Mouse (Mus musculus): ENCODE measurements around the gene Ifna5. TPM values are rescaled to one million over a fixed set of nuclear protein-coding genes. Genes with fewer than 3 reads are reported as not detected.
"Not testable (repeated sequence)": the region's sequence is repeated elsewhere in the genome, so short reads cannot be mapped to it uniquely, and the experiment has no call there.

Ifna5 gene
- not detected for total RNA-seq (2021)

DNA sequence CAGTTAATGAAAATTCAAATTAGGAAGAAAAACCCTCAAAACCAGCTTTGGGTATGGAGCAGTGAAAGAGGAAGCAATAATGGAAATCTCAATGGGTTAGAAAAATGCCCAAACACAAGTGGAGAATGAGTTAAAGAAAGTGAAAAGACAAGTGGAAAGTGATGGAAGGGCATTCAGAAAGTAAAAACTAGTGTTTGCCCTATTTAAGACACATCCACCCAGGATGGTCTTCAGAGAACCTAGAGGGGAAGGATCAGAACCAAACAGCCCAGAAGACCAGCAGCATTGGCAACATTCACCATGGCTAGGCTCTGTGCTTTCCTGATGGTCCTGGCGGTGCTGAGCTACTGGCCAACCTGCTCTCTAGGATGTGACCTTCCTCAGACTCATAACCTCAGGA is at the start of gene Ifna5:
Gene Ifna5, plus strand, starts transcription at position 301 of the 400 bp plus-strand sequence.
- DNase-seq = not testable (repeated sequence)

DNA sequence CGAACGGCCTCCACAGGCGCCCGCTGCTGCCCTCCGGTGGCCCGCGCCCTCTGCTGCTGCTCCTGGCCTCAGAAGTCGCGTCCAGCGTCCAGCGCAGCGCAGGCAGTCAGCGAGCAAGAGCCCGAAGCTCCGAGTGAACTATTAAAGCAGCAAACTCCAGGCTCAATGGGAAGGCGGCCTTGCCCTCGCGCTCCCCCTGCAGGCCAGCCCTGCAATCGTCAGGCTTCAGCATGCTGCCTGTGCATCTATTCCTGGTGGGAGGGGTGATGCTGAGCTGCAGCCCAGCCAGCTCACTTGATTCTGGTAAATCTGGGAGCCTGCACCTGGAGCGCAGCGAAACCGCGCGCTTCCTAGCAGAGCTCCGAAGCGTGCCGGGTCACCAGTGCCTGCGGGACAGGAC is 46.9 kb upstream of the Ifna5 start, which contains the start of gene Gm13277:
Gene Gm13277, plus strand, starts transcription at position 231 of the 400 bp plus-strand sequence.
- intact Hi-C loops (cut with DNase I) = not testable (repeated sequence)

More for the DNA sequence above, at the start of gene Ifna5:
- intact Hi-C loops (cut with DNase I) = not testable (repeated sequence)

GRCm38 (mm10) chr4:88791250-88791649 is 44.1 kb upstream of the Ifna5 start, which contains the start of gene Gm13278:
Gm13278 (plus strand) TSS chr4:88791550.
- intact Hi-C loops (cut with DNase I); DNase-seq: not testable (repeated sequence)

More for the DNA sequence above, 46.9 kb upstream of the Ifna5 start, which contains the start of gene Gm13277:
- peak; percentile 56 to 63 for DNase-seq

- DNase-seq = peak; percentile 67 to 87
- intact Hi-C loops (cut with DNase I) = not testable (repeated sequence)
Observed at GRCm38 (mm10) chr4:88793936-88794675, 41.2 kb upstream of the Ifna5 start, which contains the start of gene Gm13275. Gm13275 (plus strand) TSS chr4:88794487.

DNA sequence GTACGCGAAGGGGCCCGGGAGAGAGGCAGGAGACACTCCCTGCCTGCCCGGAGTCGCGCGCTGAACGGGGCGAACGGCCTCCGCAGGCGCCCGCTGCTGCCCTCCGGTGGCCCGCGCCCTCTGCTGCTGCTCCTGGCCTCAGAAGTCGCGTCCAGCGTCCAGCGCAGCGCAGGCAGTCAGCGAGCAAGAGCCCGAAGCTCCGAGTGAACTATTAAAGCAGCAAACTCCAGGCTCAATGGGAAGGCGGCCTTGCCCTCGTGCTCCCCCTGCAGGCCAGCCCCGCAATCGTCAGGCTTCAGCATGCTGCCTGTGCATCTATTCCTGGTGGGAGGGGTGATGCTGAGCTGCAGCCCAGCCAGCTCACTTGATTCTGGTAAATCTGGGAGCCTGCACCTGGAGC is 38.2 kb upstream of the Ifna5 start, which contains the start of gene Gm13279:
Gene Gm13279, plus strand, starts transcription at position 301 of the 400 bp plus-strand sequence.
- DNase-seq = not testable (repeated sequence)

GRCm38 (mm10) chr4:88799365-88799764 is 36.0 kb upstream of the Ifna5 start, which contains the start of gene Gm13285:
Gm13285 (plus strand) TSS chr4:88799665.
- intact Hi-C loops (cut with DNase I); DNase-seq: not testable (repeated sequence)

More for the DNA sequence above, 38.2 kb upstream of the Ifna5 start, which contains the start of gene Gm13279:
- intact Hi-C loops (cut with DNase I) = not testable (repeated sequence)

- DNase-seq; intact Hi-C loops (cut with DNase I): not testable (repeated sequence)
Observed at GRCm38 (mm10) chr4:88802954-88803353, 32.4 kb upstream of the Ifna5 start, which contains the start of gene Gm13287. Gm13287 (plus strand) TSS chr4:88803254.

DNA sequence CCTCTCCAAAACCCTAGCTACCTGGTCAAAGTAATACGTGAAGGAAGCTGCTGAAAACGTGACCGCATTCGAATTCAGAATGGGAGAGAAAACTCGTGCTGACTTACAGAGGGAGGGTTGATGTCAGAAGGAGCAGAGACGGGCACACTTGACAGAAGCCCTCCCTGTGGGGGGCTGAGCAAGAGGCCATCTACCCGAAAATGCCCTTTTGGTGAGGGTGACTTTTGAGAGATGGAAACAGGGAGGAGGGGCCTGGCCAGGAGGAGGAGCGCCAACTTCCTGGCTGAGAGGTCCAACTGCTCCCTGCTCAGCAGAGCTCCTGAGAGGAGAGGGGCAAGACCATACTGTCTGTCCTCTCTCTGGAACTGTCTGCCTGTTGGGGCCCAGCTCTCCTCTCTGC is 30.1 kb upstream of the Ifna5 start, which contains the start of gene Gm13288:
Gene Gm13288, plus strand, starts transcription at position 301 of the 400 bp plus-strand sequence.
- intact Hi-C loops (cut with DNase I); DNase-seq: not testable (repeated sequence)

DNA sequence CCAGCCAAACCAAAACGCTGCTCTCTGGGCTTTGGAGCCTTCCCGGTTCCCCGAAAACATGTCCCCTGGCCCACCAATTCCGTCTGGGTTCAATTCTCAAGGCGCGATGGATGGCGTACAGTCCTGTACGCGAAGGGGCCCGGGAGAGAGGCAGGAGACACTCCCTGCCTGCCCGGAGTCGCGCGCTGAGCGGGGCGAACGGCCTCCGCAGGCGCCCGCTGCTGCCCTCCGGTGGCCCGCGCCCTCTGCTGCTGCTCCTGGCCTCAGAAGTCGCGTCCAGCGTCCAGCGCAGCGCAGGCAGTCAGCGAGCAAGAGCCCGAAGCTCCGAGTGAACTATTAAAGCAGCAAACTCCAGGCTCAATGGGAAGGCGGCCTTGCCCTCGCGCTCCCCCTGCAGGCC is 29.6 kb upstream of the Ifna5 start:
- DNase-seq = peak; percentile 23 to 29
- intact Hi-C loops (cut with DNase I) = not testable (repeated sequence)

DNA sequence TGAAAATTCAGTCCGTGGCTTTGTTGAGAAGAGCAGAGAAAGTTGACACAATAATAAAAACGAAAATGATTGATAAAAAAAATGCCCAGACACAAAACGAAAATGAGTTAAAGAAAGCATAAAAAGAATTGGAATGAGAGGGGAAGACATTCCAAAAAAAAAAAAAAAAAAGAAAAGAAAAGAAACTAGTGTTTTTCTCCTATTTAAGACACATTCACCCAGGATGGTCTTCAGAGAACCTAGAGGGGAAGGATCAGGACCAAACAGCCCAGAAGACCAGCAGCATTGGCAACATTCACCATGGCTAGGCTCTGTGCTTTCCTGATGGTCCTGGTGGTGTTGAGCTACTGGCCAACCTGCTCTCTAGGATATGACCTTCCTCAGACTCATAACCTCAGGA is 19.4 kb upstream of the Ifna5 start, which contains the start of gene Ifna7:
Gene Ifna7, plus strand, starts transcription at position 301 of the 400 bp plus-strand sequence.
- intact Hi-C loops (cut with DNase I) = no loop called here
- DNase-seq = no peak

DNA sequence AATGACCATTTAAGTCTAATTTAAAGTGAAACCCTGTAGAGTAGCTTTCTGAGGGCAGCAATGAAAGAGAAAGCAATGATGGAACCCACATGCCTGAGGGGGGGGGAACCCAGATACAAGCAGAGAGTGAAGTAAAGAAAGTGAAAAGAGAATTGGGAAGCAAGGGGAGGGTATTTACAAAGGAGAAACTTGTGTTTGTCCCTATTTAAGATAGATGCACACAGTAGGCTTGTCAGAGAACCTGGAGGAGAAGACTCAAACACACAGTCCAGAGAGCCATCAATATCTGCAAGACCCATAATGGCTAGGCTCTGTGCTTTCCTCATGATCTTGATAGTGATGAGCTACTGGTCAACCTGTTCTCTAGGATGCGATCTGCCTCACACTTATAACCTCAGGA is 15.7 kb upstream of the Ifna5 start, which contains the start of gene Ifna11:
Gene Ifna11, plus strand, starts transcription at position 301 of the 400 bp plus-strand sequence.
- intact Hi-C loops (cut with DNase I) = loop anchor here (5.0 kb wide), 1 partner anchor 137 kb away; the partner anchor contains the start of gene Ifna2
- no peak for DNase-seq

DNA sequence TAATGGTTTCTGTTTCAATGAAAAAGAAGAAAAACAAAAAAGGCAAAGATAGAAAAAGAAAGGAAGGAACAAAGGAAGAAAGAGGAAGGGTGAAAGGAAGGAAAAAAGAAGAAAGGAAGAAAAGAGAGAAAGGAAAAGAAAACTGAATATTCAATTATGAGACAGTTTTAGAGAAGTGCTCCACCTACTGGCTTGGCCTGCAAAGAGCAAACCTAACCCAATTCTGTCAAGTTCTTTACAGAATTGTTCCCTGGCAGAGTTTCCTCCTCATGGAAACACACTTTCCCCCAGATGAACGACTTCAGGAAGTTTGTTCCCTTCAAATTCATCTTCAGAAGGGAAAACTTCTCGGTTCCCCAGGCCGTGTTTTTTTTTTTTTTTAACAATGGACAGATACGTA is 12.3 kb upstream of the Ifna5 start:
- no peak for DNase-seq
- intact Hi-C loops (cut with DNase I) = loop anchor here (5.0 kb wide), 1 partner anchor 141 kb away; the partner anchor contains the start of gene Ifna2

DNA sequence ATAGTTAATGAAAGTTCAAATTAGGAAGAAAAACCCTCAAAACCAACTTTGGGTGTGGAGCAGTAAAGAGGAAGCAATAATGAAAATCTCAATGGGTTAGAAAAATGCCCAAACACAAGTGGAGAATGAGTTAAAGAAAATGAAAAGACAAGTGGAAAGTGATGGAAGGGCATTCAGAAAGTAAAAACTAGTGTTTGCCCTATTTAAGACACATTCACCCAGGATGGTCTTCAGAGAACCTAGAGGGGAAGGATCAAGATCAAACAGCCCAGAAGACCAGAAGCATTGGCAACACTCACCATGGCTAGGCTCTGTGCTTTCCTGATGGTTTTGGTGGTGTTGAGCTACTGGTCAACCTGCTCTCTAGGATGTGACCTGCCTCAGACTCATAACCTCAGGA is 8.2 kb upstream of the Ifna5 start, which contains the start of gene Ifna6:
Gene Ifna6, plus strand, starts transcription at position 301 of the 400 bp plus-strand sequence.
- intact Hi-C loops (cut with DNase I); DNase-seq: not testable (repeated sequence)

GRCm38 (mm10) chr4:88830523-88830922 is 4.8 kb upstream of the Ifna5 start:
- intact Hi-C loops (cut with DNase I) = no loop called here
- DNase-seq = peak; percentile 3 to 14

- DNase-seq = peak in 1 of 2 experiments; percentile 5
Observed at GRCm38 (mm10) chr4:88838828-88839227, 3.5 kb downstream of the Ifna5 start.

DNA sequence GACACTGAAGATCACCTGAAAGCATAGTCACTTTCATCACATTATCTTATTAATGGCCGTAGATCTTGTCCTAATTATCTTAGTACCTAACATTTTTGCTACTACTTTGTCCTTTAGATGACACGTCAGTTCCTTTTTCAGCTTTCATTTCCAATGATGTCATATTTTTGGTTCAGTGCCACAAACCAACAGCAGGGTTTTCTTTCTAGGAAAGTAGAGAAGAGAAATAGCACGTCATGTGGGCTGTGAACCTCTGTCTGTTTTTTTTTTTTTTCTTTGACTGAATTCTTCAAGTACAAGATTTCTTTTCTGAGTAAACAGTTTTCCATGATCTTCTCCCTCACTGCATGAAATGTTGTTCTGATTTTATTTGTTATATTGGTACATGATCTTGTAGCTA is 4.7 kb downstream of the Ifna5 start:
- no peak for DNase-seq
- intact Hi-C loops (cut with DNase I) = no loop called here

More at GRCm38 (mm10) chr4:88838828-88839227, 3.5 kb downstream of the Ifna5 start:
- intact Hi-C loops (cut with DNase I) = no loop called here

DNA sequence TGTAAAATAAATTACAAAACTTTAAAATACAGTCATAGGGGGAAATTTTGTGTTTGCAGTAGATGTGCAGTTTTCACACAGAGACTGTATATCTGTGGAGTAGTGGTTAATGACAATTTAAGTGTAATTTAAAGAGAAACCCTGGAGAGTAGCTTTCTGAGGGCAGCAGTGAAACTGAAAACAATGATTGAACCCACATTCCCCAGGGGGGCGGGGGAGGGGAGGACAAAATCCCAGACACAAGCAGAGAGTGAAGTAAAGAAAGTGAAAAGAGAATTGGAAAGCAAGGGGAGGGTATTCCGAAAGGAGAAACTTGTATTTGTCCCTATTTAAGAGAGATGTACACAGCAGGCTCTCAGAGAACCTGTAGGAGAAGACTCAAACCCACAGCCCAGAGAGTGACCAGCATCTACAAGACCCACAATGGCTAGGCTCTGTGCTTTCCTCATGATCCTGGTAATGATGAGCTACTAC is 6.2 kb downstream of the Ifna5 start, which contains the start of gene Ifna4:
Gene Ifna4, plus strand, starts transcription at position 424 of the 474 bp plus-strand sequence.
- DNase-seq = no peak
- intact Hi-C loops (cut with DNase I) = no loop called here

DNA sequence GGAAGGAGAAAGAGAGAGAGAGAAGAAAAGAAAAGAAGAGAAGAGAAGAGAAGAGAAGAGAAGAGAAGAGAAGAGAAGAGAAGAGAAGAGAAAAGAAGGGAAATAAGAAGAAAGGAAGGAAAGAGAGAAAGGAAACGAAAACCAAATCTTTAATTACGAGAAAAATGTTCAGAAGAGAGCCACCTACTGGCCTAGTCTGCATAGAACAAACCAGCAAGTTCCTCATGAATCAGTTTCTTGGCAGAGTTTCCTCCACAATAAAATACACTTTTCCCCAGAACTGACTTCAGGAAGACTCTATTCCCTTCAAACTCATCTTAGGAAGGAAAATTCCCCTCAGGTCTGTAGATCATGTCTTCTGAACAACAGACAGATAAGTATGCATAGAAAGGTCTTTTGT is 10.0 kb downstream of the Ifna5 start:
- intact Hi-C loops (cut with DNase I) = no loop called here
- DNase-seq = no peak

- intact Hi-C loops (cut with DNase I) = no loop called here
- no peak for DNase-seq
Observed at GRCm38 (mm10) chr4:88849698-88850097, 14.4 kb downstream of the Ifna5 start, which contains the start of gene Ifna1. Ifna1 (plus strand) TSS chr4:88850087.

GRCm38 (mm10) chr4:88851026-88851763 is 15.9 kb downstream of the Ifna5 start:
- DNase-seq = no peak

More at GRCm38 (mm10) chr4:88851026-88851763, 15.9 kb downstream of the Ifna5 start:
- intact Hi-C loops (cut with DNase I) = no loop called here
